Mouse (Mus musculus) 416B (cell line): ENCODE results near the gene Chit1.

ENCODE experiments used
- DNase-seq: peaks from one replicate; pipeline ENCODE4 v3.0.0; 2011; ENCODE audit warnings: low read depth

The Chit1 gene

DNA sequence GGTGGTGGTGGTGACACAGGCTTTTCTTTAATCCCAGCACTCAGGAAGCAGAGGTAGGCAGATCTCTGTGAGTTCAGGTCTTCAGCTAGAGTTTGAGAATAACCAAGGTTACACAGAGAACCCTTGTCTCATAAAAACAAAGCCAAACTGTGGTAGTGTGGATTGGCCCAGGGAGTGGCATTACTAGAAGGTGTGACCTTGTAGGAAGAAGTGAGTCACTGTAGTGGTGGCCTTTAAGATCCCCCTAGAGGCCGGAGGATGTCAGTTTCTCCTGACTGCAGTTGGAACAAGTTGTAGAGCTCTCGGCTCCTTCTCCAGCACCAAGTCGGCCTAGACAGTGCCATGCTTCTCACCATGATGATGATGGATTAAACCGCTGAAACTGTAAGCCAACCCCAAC, at the start of gene Chit1:
Chit1 (plus strand) TSS at position 264 of the 400 bp plus-strand sequence.
- DNase-seq = peak; percentile 92

DNA sequence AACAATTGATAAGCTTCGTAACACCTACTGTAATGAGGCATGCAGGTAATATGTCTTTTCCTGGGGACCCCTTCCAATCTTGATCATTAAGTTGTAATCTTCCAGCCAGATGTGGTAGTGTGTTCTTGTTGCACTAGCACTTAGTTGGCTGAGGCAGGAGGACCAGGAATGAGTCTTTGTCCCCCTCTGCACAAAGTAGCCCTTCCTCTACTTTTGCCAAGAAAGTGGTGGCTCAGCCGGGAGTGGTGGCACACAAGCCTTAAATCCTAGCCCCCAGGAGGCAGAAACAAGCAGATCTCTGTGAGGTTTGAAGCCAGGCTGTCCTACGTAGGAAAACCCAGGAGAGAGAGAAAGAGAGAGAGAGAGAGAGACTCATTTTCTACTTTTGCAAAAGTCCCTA, 49.1 kb upstream of the Chit1 start:
- DNase-seq = no peak

DNA sequence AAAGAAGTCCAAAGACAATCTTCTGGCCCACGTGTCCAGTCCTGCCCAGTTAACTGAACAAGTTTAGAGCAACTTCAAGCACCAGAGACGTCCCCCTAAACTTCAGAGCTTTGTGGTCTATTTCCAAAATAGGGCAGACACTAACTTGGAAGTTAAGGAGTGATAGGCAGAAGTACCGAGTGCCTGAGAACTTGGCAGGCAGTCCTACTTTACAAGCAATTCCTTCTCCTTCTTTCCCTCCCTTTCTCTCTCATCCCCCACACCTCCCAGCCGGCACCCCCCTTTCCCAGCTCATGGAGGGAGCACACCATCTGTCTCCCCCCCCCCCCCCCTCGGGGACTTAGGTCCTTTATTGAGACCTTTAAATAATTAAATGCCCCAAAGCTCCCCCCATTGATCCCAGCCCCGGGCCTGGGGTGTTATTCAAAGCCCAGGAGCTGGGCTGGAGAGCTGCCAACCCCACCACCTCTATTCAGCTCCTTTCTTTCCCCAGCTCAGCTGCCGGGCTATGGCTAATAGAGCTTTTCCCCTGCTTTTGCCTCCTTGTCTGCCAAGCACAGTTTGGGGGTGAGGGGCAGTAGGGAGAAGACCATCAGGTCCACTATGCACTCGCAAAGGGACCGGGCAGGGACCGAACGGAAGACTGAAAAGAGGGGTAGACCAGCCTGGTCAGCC, 48.5 kb upstream of the Chit1 start:
- no peak for DNase-seq

DNA sequence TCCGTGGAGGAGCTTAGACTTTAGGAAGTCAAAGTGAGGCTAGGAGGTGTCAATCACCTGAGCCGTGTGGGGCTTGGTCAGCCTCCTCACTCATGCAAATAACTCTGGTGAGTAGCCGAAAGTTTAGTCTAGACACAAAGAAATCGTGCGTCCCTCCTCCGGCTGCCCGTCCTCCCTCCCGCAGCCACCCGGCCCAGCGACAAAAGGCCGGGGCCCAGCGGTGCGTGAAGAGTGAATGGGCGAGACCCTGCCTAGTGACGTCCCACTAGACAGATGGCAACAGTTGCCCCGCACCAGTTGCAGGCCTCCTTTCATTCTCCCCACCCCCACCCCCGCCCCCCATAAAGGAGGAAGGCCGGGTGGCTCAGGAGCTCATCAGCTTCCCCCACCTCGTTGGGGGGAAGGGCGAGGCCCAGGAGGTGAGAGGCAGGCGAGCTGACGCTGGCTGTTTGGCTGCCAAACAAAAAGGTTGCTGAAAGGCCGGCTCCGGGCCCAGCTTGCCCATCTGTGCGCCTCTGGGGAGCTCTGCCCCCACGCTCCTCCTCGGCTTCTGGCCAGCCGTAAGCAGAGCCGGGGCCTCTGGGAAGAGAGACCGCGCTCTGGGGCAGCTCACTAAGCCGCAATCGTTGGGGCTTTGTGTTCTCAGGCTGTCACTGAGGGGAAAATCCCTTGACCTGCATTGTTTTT, 47.8 kb upstream of the Chit1 start:
- DNase-seq = no peak

DNA sequence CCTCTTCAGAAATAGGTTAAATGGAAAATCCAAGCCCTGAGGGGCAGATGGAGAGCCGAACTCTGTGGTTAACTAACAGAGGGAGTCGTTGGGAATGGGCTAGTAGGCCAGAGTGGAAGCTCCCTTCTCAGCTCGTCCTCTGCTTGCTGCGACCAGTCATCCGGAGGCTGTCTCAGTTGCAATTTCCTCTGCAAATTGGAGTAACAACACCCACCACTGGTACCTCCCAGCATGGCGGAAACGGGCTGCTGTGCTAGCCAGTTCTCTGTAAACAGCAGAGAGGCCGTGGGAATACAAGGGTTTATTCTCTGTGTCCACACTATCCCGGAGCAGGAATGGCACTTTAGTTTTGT, 47.3 kb upstream of the Chit1 start:
- no peak for DNase-seq

DNA sequence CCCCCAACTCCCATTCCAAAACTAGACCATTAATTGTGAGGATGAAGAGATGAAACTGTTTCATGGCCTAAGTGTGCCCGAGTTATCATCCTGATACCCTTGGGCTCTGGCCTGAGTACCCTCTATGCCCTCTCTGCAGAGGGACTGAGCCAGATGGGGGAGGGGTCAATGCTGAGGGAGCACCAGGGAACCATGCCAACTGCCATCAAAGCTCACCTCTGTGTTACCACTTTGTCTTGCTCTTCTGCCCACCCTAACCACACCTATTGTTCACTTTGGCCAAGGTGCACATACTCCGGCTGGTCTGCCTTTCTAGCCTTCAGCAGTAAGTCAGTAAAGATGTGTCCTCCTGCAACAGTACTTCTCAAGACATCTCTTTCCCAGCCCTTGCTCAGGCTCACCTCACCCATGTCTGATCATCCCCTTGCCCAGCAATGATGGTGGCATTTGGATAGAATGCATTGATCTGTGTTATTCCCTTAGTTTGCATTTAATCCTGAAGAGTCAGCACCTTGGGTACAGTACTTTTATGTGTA, 46.7 kb upstream of the Chit1 start:
- DNase-seq = no peak

DNA sequence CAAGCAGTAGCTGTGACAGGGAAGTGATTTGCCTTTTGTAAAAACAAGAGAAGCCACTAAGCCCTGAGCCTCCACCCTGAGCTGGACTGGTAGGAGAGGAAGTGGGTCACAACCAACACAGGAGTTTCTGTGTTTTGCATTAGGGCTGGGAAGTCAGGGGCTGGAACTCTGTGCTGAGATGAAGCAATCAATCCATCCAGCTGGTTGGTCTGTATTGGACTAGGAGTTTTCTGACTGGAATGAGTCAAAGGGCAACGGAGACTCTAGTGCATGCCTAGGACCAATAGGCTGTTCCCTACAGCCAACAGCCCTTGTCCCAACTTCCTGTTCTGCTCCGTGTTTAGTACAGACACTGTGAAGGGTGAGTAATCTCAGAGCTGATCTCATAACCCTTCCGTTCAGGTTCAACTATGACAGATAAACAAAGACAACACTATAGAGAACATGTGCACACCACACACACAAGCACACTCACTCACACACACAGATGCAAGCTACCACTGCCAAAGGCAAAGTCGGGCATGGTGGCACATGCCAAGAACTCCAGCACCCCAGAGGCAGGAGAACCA, 45.7 kb upstream of the Chit1 start:
- peak; percentile 85 for DNase-seq

DNA sequence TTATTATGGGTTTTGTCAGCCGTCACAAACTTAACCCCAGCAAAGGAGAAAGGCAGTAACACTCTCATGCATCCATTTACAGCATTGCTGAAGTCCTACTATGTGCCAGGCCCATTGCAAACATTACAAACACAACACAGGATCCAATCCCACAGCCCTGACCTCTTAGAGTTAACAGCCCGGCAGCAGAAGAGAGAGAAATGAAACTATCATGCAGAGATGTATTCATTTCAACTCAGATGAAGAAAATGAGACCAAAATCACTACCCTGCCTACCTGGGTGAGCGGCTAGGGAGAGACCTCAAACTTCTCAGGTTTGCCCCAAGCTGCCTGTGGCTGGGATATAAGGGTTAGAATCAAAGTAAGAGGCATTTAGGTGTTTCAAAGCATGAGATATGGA, 44.5 kb upstream of the Chit1 start:
- no peak for DNase-seq

DNA sequence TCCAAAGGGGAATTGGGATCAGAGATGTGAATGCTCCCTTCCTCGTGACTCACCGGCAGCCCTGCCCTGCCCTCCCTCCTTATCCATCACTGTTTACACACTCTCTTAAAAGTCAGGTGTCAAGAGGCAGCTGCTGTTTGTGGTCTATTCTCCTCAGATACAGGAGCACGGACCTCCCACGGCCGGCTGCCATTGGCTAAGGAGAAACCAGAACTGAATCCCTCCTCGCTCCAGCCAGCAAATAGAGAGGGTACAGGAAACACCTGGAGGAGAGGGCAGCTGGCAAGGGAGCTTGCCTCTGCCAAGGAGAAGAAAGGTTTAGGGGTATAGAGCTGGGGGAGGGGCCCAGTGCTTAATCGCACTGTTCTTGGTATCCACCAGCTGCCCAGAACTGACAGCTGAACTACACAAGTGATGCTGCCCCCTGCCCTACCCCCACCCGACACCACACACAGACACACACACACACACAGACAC, 43.9 kb upstream of the Chit1 start:
- peak; percentile 85 for DNase-seq

DNA sequence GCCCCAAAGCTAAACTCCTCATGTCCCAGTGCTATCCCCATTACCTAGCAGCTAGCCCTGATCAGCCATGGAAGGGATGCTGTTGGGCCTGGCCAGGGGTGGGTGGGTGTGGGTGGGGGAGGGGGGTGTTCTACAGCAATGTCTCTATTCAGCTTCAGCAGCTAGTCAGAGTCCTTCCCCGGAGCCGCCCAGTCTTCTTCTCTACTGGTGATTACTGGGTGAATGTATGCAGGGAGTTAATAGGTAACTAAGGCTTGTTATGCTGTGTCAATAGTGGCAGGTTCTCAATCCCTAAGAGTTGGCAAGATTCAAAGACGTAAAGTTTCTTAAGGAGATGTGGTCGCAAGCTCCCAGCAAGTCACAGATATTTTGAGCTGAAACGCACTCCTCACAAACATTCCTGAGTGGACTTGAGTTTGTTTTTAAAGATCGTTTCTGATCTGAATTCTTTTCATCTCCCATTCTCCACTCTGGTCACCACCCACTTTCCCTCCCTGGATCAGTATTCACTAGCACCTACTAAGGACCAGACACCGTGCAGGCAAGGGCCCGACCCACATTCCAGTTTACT, 40.9 kb upstream of the Chit1 start:
- no peak for DNase-seq

DNA sequence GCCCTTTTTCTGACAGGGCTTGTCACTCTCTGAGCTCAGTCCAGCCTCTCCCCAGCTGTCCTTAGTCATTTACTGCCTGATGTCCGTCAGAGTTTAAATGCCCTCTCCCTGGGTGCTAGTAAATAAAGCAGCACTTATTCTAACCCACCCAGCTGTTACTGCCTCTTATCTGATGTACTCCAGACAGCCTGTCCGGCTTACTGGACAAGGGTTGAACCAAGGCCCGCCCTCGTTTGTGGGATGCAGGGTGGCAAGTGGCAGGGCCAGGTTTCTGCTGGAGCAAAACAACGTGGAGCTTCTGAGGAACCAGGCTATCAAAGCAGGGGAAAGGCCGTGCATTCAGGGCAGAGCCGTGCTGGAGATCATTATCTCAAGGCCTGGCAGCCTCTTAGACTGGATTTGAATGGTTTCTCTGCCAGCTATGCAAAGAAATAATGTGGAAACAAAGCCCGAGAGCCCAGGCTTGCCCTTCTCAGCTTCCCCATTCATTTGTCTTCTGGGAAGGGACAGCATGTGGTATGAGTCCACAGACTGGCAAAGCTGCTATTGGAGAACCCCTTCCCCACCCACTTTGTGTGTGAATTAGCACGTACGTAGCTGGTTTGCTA, 39.5 kb upstream of the Chit1 start:
- no peak for DNase-seq

DNA sequence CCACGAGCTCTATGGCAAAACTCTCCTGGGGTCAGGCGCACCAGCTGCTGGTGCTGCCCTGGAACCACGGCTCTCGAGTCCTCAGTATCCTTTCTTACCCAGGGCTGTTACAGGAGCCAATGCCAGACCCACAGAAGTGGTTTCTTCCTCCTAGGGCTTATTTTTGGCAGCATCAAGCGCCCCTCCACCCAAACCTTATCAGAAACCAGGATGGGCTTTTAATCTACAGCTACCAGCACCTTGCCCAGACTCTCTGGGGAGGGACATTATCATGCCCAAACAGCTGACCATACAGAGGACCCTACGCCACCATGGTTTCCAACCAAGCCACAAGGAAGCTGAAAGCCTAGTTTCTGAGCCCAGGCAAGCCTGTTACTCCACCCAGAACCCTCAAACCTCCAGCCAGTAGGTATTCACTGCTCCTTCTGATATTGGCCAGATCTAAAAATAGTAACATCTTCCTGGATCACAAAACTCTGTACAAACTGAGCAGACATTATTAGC, 37.9 kb upstream of the Chit1 start:
- DNase-seq = peak; percentile 88

DNA sequence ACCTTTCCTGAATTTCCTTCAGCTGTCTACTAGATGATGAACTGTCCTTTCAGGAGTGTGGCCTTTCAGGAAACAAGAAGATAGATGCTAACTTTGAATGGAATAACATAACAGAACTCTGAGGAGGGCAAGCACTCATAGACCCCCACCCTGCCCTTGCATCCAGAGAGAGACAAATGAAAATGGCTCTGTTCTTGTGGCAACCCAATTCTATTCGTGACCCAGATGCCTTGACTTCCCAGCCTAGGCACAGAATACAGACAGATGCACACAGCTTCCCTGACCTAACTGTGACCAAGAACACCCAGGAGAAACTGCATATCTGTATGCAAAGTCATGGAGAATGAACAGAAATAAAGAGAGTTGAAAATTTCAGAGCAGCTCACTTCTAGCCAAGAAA, 37.4 kb upstream of the Chit1 start:
- no peak for DNase-seq

DNA sequence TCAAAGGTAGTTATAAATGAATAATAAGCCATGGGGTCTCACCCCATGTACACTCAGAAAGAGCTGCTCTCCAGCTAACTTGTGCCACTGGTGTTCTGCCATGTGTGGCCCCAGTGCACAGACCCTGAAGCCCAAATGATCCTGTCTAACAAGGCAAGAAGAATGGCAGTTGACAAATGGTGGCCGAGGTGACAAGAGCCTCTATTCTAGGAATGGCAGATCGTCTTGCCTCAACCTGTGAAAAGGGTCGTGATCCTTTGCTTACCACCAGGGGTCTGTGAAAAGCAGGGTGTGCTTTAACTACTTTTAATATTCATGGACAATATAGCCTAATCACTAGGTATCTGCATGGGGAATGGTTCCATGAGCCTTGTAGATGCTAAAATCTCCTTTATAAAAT, 36.9 kb upstream of the Chit1 start:
- no peak for DNase-seq

DNA sequence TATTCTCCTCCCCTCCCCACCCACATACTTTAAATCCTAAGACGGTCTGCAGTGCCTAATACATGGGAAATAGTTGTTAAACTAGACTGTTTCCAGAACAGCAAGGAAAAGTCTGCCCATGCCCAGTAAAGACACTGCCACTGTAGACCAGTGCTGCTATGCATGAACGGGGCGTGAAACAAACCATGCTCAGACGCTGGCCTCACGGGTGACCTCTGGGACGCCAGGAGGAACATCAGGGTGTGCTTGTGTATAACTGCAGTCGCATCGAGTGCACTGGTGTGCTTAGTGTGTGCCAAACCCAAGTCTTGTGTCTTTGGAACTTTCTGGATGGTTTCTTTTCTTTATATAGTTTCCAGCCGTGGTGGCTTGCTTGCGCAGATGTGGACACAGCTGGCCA, 36.4 kb upstream of the Chit1 start:
- DNase-seq = no peak

DNA sequence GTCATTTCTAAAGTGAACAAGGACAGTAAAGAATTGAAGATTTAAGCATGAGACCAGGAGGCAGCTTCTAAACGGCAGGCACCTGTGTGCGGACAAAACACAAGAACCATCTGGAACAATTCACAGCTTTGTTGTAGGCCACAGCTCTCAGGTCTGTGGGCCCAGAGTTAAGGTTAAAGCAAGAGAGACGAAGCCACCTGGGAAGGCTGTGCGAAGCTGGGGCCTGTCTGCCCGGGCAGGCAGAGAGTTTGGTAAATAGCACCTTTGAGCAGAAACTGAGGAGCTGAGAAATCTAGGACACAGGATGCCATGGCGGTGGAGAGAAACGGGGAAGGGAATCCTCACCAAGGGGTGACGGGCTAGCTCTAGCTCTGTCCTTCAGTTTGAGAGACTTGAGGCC, 35.5 kb upstream of the Chit1 start:
- no peak for DNase-seq

DNA sequence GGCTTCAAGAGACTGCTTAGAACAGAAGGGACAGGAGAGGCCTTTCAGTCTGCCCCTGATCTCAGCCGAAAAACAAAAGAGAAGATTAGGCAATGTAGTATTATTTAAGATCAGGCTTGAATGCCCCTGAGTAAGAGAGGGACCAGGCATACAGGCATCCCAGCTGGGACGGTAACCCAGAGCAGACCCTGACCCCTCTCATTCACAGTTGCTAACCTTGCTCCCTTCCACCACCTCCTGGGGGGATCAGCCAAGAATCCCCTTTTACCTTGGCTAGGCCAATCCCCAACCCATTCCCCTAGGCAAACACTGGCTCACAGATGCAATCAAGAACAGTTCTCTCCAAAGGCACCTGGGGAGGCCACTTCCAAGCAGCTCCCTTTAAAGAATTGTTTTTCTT, 34.3 kb upstream of the Chit1 start:
- no peak for DNase-seq

DNA sequence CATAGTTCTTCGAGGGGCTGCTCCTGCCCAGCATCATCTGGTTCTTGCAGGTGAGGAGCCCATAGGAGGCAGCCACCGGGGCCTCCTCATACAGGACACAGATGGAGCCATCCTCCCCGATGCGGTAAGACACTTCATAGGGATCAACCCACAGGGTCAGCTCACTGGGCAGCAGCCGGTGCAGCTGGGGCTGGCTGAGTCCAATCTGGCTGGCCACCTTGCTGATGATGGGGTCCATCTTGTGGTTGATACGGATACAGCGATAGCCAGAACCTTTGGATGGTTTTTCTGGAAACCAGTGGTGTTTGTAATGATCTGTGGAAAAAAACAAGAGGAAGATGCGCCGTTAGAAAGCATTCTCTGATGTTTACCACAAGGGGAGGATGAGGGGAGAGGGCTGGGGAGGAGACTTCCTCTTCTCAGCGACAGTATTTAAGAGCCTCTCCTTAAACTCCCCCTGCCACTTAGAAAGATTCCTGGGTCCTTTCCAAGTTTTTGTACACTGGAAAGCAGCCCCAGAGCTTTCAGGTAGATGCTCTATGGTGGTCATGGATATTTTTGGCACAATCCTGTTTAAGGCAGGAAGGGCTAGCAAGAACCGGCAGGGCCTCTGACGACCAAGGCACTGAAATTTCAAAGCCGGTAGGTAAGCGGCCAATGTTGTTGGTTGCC, 33.5 kb upstream of the Chit1 start:
- DNase-seq = peak; percentile 74

DNA sequence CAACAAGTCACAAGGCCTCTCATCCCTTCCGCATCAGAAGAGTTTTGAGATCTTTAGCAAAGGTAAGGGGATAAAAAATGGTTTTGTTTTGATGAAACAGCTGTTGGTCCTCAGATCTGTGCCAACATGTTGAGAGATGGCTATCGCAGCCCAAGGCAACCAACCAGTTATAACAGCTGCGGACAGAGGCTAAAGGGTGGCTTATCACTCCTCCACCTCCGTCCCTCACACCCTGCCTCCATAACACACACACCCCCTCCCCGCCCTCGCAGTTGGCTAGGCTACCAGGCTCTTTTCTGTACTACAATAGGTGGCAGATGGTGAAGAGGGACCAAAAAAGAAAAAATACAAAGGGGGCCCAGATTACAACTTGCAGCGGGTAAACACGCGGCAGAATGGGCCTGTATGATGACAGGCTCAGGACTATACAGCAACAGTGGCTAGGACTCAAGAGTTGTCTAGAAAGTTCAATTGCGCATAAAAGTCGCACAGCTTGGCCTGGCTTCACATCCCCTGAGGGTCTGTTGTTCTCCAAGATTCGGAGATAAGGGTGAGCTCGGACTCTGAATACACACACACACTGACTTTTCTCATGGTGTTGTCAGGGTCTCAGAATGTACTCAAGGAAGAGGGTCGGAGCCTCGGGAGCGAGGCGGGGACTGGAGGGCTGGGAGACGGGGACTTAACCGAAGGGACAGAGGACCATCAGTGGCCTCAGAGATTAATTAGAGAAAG, 32.8 kb upstream of the Chit1 start:
- peak; percentile 76 for DNase-seq

DNA sequence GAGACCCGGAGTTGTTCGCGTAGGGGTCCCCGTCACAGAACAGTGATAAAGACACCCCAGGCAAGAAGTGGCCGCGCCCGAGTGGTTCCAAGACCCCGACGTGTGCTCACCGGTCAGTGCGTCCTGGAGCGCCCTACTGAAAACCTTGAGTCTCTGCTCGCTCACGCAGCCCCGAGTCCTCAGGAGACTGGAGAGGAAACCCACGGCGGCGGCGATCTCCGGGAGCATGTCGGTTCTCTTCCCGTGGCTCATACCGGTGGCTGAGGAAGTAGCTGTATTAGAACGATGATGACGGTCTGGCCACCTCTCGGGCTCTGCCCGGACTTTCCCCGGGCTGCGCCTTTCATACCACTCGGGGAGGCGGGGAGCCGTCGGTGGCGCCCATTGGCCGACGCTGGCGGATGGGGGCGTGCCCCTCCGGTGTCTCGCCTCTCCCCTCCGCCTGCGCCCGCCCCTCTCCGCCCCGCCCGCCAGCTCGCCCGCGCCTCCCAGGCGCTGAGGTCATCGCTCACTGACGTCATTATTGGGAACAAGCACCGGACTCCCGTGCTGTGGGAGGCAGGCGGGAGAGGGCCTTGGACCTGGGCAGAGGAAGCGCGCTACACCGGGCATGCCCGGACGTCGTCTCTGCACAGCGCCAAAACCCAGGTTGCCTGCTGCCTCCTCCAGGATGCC, 32.1 kb upstream of the Chit1 start, which contains the start of gene Btg2:
Btg2 (minus strand) TSS at position 319 of the 675 bp plus-strand sequence.
- DNase-seq = peak; percentile 94
